Mouse (Mus musculus) G1E (cell line): ENCODE data around the gene Acvr2a. TPM values are rescaled to one million over a fixed set of nuclear protein-coding genes. Genes with fewer than 3 reads are reported as not detected.
A peak's percentile ranks its signal among the peaks of the same experiment; 100 is the strongest.
"Not testable (repeated sequence)": the region's sequence is repeated elsewhere in the genome, so short reads cannot be mapped to it uniquely, and the experiment has no call there.

ENCODE experiments used
- ATAC-seq: 2 replicates; pipeline ENCODE4 v1.8.0; 2016; ENCODE audit warnings: mild to moderate bottlenecking; ENCODE audit not compliant: insufficient number of reproducible peaks, poor library complexity, low FRiP score, severe bottlenecking; ENCODE audit errors: extremely low read depth
- DNase-seq: peaks from one replicate; pipeline ENCODE4 v3.0.0; 2012; ENCODE audit warnings: low spot score
- H3K27me3 ChIP-seq: 2 replicates; pipeline ENCODE4 v1.6.1; 2012; ENCODE audit warnings: mild to moderate bottlenecking, low read length, inconsistent platforms; ENCODE audit not compliant: insufficient read depth
- H3K36me3 ChIP-seq: replicated peaks from 2 replicates; pipeline ENCODE3; 2012; ENCODE audit warnings: mild to moderate bottlenecking, inconsistent platforms
- H3K4me1 ChIP-seq: 2 replicates; pipeline ENCODE4 v1.6.1; 2012; ENCODE audit warnings: low read depth, low read length, inconsistent platforms, mixed read lengths; ENCODE audit not compliant: insufficient read depth
- H3K4me3 ChIP-seq: 2 replicates; pipeline ENCODE4 v1.5.1; 2012; ENCODE audit warnings: low read depth, mild to moderate bottlenecking, inconsistent platforms, low read length, moderate library complexity, mixed read lengths
- H3K9me3 ChIP-seq: replicated peaks from 2 replicates; pipeline ENCODE4 v1.6.1; 2012; ENCODE audit warnings: inconsistent platforms
- CTCF ChIP-seq: IDR thresholded peaks from 2 replicates; pipeline ENCODE4 v1.5.1; 2012; ENCODE audit warnings: low read depth, low read length, inconsistent platforms, mixed read lengths
- GATA1 ChIP-seq: IDR thresholded peaks from 2 replicates; pipeline ENCODE4 v1.6.1; 2012; ENCODE audit warnings: borderline replicate concordance, low read length, inconsistent platforms, mixed read lengths
- GATA2 ChIP-seq: IDR thresholded peaks from 2 replicates; pipeline ENCODE4 v1.6.1; 2012; ENCODE audit warnings: low read depth, low read length, inconsistent platforms, borderline replicate concordance
- POLR2AphosphoS5 ChIP-seq: IDR thresholded peaks from 2 replicates; pipeline ENCODE4 v1.6.1; 2012; ENCODE audit warnings: low read depth, low read length, inconsistent platforms; ENCODE audit not compliant: insufficient replicate concordance
- TAL1 ChIP-seq: conservative IDR thresholded peaks from 2 replicates; pipeline ENCODE4 v1.6.1; 2012; ENCODE audit warnings: low read depth, low read length, inconsistent platforms, mixed read lengths
- polyA plus RNA-seq: library from polyadenylated mRNA; stranded (reverse); fragments of >175 nt; gene quantifications from 2 replicates; pipeline ENCODE4 v1.2.3, GENCODE M21; 2012
- total RNA-seq, 2 experiments: library from RNA; stranded (forward) in 1 of 2; stranded (reverse) in 1 of 2; fragments of 200-1000 nt in 1 of 2; fragments of >200 nt in 1 of 2; fragmentation: Nextera tagmentation in 1 of 2; gene quantifications; 2 replicates each; pipeline ENCODE4 v1.2.3; 2014 to 2017

The Acvr2a gene
- total and polyA plus RNA-seq, 3 experiments = 0.24 to 4.2 (median 3.7) TPM

DNA sequence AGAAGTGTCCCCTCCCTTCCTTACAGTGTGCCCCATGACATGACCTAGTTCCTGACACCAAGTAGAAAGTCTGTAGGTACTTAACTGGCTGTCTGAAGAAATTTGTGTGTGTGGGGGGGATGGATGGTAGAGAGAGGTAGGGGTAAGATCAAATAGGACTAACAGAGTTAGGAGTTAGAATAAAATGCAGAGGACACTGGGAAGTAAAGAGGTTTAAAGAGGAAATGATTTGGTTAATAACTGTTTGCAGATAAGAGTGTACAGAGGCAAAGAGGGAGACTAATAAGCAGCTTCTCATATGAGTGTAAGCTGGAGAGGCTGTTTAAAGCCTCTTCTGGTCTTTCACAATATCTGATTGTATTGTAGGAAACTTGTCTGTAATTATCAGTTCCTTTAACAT, 12.5 kb downstream of the Acvr2a start:
- DNase-seq (no peak), ATAC-seq (no peak)
- no peaks in the 10 kb centered on the region for H3K36me3 ChIP-seq
- H3K4me1 ChIP-seq = no peaks in the 10 kb centered on the region
- H3K27me3 ChIP-seq = no peaks in the 10 kb centered on the region
- H3K4me3 ChIP-seq = no peak overlapping the region
- H3K9me3 ChIP-seq = no peaks in the 10 kb centered on the region
- TF ChIP-seq CTCF = no peak
- no peak for TF ChIP-seq TAL1
- no peak for TF ChIP-seq POLR2AphosphoS5
- TF ChIP-seq GATA2 = no peak
- no peak for TF ChIP-seq GATA1

- Histone ChIP-seq H3K4me3 (no peak overlapping the region), H3K36me3 (no peaks in the 10 kb centered on the region), H3K4me1 (no peaks in the 10 kb centered on the region), H3K27me3 (no peaks in the 10 kb centered on the region), H3K9me3 (no peaks in the 10 kb centered on the region)
- ATAC-seq (no peak), DNase-seq (no peak)
- TF ChIP-seq GATA1 (no peak), POLR2AphosphoS5 (no peak), CTCF (no peak), GATA2 (no peak), TAL1 (no peak)
Observed at GRCm38 (mm10) chr2:48830492-48830891, 16.6 kb downstream of the Acvr2a start.

- Histone ChIP-seq H3K27me3 (no peaks in the 10 kb centered on the region), H3K4me3 (no peak overlapping the region), H3K36me3 (no peaks in the 10 kb centered on the region), H3K9me3 (no peaks in the 10 kb centered on the region), H3K4me1 (no peaks in the 10 kb centered on the region)
- DNase-seq (no peak), ATAC-seq (no peak)
- no peak for TF ChIP-seq GATA2
- no peak for TF ChIP-seq POLR2AphosphoS5
- TF ChIP-seq CTCF = no peak
- no peak for TF ChIP-seq GATA1
Observed at GRCm38 (mm10) chr2:48832305-48832704, 18.4 kb downstream of the Acvr2a start.

DNA sequence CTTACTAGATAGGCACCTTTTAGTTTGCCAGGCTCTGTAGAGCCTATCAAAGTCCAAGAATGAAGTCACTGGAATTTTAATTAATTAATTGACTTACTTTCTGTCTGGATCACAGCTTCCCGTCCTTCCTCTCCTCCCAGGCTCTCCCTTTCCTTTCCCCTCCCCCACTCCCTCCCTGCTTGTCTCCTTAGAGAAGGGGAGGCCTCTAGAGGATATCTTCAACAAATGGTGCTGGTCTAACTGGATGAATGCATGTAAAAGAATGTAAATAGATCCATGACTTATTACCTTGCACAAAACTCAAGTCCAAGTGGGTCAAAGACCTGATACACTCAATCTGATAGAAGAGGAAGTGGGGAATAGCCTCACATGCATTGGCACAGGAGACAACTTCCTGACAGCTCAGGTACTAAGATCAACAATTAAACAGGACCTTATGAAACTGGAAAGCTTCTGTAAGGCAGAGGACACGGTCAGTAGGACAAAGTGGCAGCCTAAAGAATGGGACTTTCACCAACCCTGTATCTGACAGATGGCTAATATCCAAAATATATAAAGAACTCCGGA, 20.1 kb downstream of the Acvr2a start:
- TF ChIP-seq GATA1 = no peak
- no peak for TF ChIP-seq POLR2AphosphoS5
- TF ChIP-seq GATA2 = no peak
- no peak for TF ChIP-seq TAL1
- no peak for TF ChIP-seq CTCF
- ATAC-seq = no peak
- no peak for DNase-seq
- Histone ChIP-seq H3K36me3 (no peaks in the 10 kb centered on the region), H3K4me1 (no peaks in the 10 kb centered on the region), H3K27me3 (no peaks in the 10 kb centered on the region), H3K4me3 (no peak overlapping the region), H3K9me3 (no peaks in the 10 kb centered on the region)

DNA sequence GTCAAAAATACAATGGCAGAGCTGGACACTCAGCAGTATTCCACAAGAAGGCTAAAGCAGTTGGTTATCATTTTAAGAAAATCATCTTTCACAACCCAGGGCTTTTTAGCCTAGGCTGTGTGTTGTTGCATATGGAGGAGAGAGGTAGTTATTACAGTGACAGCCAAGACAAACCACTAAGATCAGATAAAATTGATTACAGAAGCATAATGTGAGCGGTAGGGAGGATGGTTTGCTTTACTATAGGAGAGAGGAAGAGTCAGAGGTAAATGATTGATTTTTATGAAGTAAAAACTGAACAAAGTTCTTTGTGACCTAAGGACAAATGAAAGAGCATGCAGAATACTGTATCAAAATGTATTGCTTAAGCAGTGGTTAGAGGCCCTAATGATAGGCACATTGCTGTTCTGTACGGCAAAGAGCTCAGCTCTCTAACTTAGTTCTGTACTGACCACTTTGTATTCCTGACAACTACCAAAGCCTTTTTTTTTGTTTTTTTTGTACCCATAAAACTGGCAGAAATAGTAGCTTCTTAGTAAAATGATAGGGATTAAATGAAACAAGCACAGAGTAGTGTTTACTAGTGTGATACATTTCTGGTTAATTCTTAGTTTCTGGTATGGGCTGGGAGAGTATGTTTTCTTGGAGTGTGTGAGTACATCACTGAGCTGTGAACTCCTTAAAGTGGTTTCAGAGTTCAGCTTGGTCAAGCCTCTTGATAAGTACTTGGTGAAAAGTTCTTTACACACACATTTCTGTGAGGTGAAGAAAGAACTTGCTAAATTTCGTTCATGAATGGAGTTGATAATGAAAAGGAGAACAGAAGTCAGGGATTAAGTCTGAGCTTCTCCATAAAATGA, 27.9 kb downstream of the Acvr2a start:
- TF ChIP-seq GATA2 (no peak), POLR2AphosphoS5 (no peak), CTCF (no peak), GATA1 (no peak), TAL1 (no peak)
- Histone ChIP-seq H3K9me3 (no peaks in the 10 kb centered on the region), H3K4me3 (no peak overlapping the region), H3K4me1 (no peaks in the 10 kb centered on the region), H3K27me3 (no peaks in the 10 kb centered on the region), H3K36me3 (no peaks in the 10 kb centered on the region)
- DNase-seq (no peak), ATAC-seq (peak; percentile 15; the same call in 1 of the 2 replicates)

DNA sequence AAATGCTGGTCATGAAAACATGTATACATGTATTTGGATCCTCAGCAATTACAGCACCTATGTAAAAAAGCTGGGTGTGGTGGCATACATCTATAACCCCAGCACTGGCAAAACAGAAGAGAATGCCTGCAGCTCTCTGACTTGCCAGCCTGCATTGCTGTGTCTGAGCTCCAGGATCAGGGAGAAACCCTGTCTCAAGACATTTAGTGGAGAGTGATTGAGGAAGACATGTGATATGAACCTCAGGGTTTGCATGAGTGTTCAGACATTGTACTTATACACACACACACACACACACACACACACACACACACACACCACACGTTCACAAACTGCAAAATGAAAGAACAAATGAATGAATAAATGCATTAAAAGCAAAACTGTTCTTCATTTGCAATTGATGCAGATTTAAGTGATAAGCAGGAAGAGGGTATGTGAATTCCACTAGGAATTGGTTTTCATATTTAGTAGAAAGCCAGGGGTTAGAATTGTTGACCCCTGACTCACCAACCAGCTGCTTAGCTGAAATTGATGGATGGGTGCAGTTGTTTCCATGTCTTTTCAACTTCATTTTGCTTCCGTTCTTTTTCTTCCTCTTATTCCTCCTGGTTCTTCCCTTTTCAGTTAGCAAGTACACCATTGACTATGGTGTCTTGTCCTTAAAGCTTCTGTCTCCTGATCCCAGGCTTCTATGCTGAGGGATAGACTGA, 32.9 kb downstream of the Acvr2a start:
- ATAC-seq (no peak), DNase-seq (no peak)
- no peaks in the 10 kb centered on the region for H3K9me3 ChIP-seq
- TF ChIP-seq GATA2 (no peak), TAL1 (no peak), POLR2AphosphoS5 (no peak), CTCF (no peak), GATA1 (no peak)
- H3K4me3 ChIP-seq = no peak overlapping the region
- H3K36me3 ChIP-seq = no peaks in the 10 kb centered on the region
- no peaks in the 10 kb centered on the region for H3K4me1 ChIP-seq
- H3K27me3 ChIP-seq = no peaks in the 10 kb centered on the region

DNA sequence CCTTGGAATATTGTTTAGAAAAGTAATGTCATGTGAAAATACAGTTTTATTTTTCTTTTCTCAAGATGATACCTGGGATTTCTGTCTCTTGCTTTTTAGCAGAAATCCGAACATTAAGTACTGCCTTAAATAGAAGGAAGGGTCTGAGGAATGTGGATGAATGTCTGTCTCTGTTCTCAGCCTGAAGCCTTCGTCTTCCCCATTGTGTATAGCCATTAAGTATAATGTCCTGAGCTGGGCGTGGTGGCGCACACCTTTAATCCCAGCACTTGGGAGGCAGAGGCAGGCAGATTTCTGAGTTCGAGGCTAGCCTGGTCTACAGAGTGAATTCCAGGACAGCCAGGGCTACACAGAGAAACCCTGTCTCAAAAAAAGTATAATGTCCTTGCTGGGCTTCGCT, 51.7 kb downstream of the Acvr2a start:
- not testable (repeated sequence) for ATAC-seq

More for the DNA sequence above, 51.7 kb downstream of the Acvr2a start:
- H3K27me3 ChIP-seq, DNase-seq, H3K36me3 ChIP-seq, H3K4me1 ChIP-seq, H3K4me3 ChIP-seq, H3K9me3 ChIP-seq: not testable (repeated sequence)
